Mouse (Mus musculus): ENCODE results near the gene B130006D01Rik.

DNA sequence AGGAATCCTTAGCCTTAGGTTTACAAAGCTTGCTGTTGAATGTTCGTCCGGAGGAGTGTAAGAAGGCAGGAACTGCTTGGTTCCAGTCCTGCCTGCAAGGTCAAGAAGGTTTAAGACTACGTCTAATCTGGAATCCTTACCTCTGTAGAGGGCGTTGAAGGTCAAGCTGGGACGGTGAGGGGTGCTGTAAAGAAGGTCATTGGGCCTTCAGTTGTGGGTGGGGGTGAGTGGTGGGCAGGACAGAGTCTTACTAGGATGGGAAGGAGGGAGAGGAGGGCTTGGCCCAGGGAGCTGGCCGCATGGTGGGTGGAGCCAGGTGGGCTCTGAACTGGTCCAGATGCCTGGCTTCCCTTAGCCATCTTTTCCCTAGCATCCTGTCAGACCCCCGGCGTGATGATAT, 48.3 kb downstream of the B130006D01Rik start:
- no peak for TF ChIP-seq CTCF (IDR thresholded peaks at IDR 0.05; ENCODE audit: borderline replicate concordance, insufficient read depth, low read depth, low read length)
- no peak for TF ChIP-seq POLR2A (IDR thresholded peaks at IDR 0.05; ENCODE audit: borderline replicate concordance, insufficient read depth, low read length)
